Mouse (Mus musculus): ENCODE results near the gene Patj.

Patj gene

DNA sequence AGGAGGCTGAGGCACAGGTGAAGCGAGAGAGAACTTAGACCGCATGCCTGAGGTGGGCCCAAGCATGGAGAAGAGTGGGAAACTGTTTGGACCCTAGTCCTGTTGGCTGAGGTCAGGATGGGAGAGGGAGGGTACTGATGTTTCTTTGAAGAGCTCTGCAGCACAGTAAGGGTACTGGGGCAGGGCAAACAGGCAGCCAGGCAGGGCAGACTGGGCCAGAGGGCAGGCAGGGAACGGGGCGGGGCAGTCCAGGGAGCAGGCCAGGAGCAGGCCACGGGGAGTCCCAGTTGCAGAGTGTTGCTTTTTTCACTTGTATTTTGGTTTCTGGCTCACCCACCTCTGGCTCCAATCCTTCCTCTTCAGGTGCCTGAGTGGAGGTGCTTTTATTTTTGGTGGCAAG is 114.4 kb downstream of the Patj start:
- in situ Hi-C loops (cut with MboI, MseI) = no loop called here

DNA sequence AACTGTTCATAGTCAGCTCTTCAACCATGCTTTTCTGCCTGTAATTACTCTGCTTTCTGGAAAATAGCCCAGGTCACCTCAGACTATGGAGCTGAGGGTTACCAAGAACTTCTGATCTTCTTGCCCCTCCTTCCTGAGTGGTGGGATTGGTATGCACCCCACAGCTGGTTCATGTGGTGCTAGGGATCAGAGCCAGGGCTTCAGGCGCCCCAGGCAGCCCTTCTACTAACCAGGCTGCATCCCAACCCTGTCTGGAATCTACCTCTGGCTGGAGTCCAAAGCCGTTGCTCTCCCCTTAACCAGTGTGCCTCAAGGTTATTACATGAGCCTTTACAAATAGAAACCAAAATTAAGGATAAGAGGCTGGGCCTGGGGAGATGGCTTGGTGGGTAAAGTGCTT is 115.7 kb downstream of the Patj start:
- in situ Hi-C loops (cut with MboI, MseI) = no loop called here

DNA sequence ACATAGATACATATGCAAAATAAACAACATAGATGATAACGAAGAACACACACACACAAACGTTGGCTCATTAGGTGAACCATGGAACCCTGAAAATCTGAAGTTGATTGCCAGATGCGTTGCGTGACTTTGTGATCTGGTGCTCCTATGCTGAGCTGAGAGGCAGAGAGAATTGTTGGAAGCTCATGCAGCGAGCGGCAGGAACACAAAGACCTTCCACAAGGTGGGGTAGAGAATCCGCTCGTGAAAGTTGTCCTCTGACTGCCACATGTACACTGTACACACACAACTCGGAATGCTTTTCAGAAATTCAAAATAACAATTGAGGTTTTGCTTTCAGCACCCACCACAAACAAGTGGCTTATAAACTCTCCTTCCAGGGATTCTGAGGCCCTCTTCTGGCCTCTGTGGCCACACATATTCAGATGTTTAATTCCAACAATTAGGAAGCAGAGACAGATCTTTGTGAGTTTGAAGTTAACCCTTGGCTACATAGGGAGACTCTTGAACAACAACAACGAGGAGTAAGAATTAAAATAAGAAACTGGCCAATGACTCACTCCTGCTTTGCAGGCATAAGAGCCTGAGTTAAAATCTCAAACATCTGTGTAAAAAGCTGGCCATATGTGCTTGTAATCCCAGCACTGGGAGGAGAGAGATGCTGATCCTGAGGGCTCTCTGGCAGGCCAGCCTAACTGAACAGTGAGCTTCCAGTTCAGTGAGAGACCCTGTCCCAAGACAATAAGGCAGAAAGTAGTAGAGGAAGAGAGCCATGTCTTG is 116.6 kb downstream of the Patj start:
- in situ Hi-C loops (cut with MboI, MseI) = no loop called here

DNA sequence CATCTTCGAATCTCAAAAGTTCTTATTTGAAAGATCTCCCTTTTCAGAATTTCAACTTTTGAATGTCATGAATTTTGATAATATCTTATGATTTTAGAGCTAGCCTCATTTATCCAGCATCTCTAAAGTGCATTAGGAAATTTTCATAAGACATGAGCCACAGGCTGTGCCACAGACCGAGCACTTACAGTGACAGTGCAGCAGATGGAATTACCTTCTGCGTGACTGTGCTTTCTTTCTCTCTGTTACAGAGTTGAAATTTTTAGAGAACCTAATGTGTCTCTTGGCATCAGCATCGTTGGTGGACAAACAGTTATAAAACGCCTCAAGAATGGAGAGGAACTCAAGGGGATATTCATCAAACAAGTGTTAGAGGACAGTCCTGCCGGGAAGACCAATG is 124.9 kb downstream of the Patj start:
- in situ Hi-C loops (cut with MboI, MseI) = no loop called here

DNA sequence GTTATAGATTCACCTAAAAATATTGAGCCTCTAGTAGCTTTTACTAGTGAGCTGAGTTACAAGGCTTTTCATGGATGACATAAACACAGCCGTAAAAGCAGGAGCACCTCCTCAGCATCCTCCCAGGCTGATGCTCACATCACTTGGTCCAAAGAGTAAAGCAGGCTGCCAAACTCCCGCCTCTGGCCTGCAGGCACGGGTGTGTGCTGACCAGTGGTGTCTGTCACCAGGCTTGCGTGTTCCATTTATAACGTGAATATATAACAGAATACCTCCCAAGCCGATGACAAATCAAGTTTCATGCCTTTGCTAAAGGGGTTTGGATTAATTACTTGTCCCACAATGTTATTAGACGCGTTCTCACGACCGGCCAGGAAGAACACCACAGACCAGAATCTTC is 128.9 kb downstream of the Patj start:
- in situ Hi-C loops (cut with MboI, MseI) = no loop called here

DNA sequence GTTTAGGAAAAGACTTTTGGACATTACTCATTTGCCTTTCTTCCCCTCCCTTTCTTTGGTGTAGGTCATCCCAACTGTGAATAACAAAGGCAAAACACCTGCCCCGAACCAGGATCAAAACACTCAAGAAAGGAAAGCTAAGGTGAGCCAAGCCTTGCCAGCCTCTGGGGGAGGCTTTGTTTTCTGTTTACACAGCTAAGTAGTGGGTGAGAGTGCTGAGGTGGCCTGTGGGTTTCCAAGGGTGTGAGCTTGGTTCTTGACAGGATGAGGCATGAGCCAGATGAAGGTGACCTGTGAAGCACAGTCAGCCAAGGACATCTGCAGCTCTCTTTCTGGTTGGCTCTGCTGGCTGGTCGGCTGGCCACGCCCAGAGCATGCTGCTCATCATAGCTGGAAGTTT is 139.9 kb downstream of the Patj start:
- in situ Hi-C loops (cut with MboI, MseI) = no loop called here

DNA sequence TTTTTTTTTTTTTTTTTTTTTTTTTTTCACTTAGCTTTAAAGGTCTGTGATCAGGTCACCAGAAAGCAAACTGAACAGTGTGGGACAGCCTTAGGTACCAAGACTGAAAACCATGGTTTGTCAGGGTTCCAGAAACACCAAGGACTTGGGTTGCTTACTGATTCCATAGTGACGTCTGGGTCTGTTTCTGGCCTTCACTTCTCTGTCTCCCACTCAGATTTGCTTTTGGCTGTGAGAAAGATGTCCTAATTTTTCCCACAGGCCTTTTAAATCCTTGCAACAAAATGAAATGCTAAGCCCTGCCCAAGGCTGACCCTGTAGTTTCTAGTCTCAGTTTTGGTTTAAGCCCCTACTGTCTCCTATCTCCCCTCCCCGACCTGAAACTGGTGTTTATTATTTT is 146.0 kb downstream of the Patj start:
- in situ Hi-C loops (cut with MboI, MseI) = no loop called here

DNA sequence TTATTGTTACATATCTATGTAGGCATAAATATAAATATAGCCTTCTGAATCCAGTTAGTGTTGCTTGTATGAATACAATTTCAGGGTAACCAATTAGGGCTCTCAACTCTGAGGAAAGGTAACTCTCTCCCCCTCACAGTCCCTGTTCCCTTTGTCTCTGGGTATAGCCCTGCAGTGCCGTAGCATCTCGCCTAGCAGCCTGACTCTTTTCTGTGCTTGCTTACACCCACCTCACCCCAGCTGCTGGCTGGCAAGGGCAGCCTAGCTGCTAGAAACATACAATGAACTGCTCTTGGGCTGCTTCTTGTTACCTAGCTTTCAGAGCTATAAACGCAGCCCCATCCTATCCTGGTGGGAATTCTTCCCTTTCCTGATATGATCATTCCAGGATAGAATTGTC is 147.4 kb downstream of the Patj start:
- in situ Hi-C loops (cut with MboI, MseI) = no loop called here

DNA sequence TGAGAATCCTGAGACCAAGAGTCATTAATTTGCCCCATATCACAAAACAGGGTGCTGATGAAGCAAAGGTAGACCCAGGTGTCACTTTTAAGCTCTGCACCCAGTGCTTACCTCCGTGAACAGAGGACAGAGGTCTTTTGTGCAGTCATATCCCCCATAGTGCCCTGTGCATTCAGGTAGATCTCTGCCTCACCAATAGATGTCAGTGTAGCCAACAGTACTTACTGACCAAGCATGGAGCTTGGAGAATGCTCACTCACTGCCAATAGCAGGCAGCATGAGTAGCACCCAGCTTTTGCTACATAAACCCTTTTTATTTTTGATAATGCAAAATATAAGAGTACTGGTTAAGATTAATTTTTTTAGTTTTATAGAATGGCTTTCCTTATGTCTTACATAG is 149.8 kb downstream of the Patj start:
- in situ Hi-C loops (cut with MboI, MseI) = no loop called here

DNA sequence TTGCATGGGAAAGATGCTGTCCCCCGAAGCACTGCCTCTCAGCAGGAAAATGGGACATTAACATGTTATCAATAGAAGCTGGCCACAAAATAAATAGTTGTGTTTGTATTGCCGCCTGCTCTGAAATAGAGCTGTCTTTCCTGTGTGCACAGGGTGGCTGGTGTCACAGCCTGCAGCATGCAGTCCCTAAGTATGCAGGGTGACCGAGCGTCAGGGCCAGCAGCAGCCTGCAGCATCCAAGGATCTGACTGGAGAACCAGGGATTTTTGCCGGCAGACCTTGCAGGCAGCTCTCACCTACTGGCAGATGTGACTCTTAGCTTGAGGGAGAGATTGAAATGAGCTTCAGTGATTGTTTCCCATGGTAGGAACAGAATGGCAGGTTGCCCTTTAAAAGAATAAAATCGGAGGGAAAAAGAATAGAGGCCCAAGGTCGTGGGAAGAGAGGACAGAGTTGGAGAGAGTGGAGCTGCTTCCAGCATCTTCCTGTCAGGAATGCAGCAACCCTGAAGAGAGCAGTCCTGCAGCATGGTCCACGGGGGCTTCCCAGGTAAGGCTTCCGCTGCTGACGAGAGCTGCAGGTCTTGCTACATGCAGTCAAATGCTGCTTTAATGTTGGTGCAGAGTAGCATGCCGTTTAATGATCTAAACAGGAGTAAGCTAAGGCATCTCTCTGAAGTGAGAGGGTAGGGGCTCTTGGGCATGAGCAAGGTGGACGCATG is 151.0 kb downstream of the Patj start:
- in situ Hi-C loops (cut with MboI, MseI) = no loop called here

DNA sequence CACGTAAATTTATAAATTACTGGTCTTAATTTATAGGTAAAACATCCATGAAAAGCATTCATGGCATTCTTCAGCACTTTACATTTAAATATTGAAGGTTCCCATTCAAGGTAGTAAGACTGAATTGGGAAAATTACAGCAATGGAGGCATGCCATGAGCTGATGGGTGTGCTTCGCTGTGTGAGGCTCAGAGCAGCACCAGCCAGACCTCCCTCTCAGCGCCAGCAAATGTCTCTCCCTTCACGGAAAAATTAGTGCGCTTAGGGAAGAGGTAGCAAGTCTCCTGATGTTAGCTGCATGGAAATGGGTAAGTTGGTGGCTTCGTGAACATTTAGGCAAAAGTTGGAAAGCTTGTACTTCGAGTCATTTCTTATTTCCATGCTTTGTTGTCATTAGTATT is 153.9 kb downstream of the Patj start:
- in situ Hi-C loops (cut with MboI, MseI) = no loop called here

DNA sequence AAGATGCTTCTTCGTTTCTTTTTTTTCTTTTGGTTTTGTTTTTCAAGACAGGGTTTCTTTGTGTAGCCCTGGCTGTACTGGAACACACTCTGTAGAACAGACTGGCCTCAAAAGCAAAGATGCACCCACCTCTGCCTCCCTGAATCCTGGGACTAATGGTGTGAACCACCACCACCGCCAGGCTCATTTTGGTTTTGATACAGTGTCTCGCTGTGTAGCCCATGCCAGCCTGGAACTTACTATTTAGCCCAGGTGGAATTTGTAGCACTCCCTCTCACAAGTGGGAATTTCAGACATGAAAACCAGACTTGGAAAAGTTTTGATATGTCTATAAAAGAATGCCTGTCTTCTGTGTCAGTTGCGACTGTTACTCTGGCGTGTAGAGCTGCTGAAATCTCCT is 154.5 kb downstream of the Patj start:
- in situ Hi-C loops (cut with MboI, MseI) = no loop called here

DNA sequence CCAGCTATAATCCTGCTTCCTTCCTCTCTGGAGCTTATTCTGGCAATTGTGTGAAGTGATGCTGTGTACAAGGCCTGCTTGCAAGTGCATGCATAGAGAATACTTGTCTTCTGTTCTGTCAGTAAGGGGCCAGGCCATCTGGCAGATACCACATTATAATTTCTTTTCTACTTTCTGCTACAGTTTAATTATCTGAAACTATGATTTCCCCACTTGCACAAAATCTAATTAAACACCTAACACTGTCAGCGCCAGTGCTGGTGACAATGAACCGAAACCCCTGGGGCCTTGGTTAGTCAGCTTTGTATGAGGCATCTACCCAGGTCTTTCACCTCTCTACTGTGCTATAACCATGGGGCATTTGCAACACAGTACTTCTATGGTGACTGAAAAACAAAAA is 160.1 kb downstream of the Patj start:
- in situ Hi-C loops (cut with MboI, MseI) = loop anchor here (5.0 kb wide), 1 partner anchor 102 kb away; no protein-coding TSS in a partner anchor

DNA sequence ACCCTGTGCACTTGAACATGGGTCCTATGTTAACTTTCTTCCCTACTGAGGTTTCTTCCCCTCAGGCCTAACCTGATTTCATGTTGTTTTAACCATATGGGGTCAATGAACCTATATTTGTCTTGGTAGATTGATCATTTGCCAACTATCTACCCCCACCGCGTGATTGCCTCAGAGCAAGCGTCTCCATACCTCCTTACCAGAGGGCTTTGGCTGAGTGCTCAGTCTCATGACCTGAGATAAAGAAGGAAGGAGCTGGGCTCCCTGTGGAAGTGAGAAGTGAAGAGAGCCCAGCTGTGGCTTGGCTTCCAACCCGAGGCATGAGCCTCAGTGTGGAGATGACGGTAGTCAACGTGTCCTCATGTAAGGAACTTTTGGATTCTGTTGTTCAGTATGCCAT is 160.9 kb downstream of the Patj start:
- in situ Hi-C loops (cut with MboI, MseI) = loop anchor here (5.0 kb wide), 1 partner anchor 101 kb away; no protein-coding TSS in a partner anchor

DNA sequence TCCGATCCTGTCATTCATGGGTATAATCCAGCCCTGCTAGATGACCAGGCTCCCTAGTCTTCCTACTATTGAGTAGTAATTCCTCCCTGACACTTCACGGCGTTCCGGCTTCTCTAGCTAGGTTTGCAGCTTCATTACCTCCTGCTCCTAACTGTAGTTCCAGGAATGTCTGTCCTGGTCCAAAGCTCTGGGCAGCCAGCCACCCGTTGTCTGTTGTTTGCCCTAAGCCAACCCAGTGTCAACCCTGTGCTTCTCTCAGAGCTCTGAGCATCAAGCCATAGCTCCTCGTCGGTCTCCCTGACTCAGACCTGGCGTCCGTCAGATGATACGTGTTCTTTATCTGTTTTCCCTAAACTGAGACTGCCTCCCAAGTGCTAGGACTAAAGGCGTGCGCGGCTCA is 161.6 kb downstream of the Patj start:
- in situ Hi-C loops (cut with MboI, MseI) = loop anchor here (5.0 kb wide), 1 partner anchor 100 kb away; no protein-coding TSS in a partner anchor

DNA sequence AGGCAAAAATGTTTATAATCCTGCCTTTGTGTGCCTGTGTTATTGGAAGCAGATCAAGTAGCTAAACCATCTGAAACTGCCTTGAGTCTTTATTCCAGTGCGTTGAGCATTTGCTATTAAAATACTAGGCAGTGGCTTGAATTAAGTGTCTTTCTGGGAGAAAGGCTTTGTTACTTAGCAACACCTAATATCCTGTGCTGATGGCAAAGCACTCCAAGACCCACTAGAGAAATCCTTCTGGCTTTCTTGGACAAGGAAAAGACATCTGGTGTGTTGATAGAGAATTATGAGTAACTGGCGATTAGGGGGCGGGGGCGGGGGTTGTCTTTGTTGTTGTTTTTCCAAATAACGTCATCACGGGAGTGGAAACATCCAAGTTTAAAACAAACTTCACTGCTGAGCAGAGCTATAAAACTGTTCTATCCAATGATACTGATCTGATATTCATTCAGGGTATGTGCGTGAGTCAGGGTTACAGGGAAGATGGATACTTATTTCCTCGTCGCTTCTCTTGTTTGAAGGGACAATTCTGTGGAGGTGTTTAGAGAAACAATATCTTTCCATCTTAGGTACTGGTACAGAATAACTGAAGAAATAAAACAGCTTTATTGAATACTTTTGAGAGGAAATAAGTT is 164.7 kb downstream of the Patj start:
- in situ Hi-C loops (cut with MboI, MseI) = loop anchor here (5.0 kb wide), 1 partner anchor 52 kb away; no protein-coding TSS in a partner anchor

DNA sequence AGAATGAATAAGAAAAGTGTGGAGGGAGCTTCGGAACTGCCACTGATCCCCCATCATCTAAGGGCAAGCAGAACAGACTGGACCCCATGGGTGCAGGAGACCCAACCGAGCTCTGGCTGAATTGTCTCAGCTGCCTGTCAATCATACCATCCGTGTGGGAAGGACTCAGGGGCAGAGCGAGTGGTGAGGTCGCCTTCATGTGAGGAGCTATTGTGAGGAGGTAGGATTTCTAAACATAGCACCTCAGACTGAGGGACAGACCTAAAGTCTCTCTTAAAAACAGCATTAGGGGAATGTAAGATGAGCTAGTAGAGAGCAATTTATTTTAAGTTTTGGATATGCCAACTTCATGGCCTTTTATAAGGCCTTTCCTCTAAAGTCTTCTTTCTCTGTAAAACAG is 167.5 kb downstream of the Patj start:
- in situ Hi-C loops (cut with MboI, MseI) = loop anchor here (5.0 kb wide), 1 partner anchor 49 kb away; no protein-coding TSS in a partner anchor

DNA sequence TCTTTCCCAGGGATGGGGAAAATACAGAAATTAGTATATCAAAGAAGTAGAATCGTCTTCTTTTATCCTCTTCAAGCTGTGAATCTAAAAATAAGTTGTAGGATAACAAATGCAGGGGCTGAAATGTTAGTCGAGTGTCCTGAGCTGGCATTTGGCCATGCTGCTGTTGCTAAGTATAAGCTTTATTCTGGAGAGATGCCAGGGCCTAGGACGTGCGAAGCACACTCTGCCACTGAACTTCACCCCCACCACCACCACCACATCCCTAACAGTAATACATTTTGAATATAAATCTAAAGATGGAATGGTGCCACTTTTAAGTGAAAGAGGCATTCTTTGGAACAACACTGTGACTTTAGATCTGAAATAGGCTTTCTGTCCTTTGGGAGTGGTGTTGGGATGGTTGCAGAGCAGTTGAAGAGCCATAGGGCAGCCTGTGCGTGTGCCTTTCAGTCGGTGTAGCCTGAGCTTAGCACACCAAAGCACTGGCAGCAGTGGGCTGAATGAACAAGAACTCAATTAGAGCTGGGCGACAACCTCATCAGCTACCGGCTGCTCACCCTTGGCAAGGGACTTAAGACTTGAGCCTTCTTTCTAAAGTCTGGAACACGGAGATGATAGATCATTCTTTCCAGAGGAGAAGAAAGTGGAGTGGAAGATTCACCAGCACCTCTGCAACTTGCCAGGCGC is 168.1 kb downstream of the Patj start:
- in situ Hi-C loops (cut with MboI, MseI) = loop anchor here (5.0 kb wide), 1 partner anchor 49 kb away; no protein-coding TSS in a partner anchor

DNA sequence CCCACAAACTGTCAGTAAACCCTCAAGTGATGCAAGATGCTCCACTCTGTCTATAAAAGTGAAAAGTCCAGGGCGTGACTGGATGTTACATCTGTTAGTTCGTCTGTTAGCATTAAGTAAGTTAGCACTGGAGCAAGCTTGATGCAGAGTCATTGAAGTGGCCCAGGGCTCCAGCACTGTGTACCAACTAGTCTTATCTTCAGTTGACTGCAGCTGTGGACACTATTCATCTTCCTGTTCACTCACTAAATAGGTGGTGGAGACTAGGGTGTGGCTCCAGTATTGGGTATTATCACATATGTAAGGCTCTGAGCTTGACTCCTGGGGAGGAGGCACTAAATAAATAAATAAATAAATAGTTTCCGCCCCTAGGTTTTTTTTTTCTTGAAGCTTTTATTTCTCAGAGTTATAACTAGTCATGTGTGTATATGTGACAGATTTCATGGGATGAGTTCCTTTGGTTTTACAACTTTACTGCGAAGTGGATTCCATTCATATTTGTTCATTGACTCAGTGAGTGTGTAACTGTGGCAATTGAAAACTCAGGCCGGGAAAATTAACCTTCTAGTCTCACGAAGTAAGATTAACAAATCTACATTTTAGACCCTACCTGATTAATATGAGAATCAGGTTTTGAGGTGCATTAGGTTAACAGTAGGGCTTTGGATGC is 168.7 kb downstream of the Patj start:
- in situ Hi-C loops (cut with MboI, MseI) = loop anchor here (5.0 kb wide), 1 partner anchor 48 kb away; no protein-coding TSS in a partner anchor

DNA sequence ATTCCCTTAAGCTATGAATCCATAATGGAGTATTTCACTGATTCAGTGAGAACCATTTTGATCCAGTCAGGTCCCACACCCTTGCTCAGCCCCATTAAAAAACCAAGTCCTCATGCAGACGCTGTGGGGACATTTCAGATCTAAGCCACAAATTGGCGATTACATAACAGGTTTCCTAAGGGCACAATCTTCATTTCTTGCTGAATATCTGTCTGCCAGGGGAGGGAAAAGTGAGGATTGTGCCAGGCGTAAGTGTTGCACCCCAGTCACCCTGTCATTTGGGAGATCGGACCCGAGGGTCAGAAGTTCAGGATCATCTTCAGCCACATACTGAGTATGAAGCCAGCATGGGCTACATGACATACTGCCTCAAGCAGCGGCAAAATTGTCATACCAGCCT is 171.2 kb downstream of the Patj start:
- in situ Hi-C loops (cut with MboI, MseI) = no loop called here

DNA sequence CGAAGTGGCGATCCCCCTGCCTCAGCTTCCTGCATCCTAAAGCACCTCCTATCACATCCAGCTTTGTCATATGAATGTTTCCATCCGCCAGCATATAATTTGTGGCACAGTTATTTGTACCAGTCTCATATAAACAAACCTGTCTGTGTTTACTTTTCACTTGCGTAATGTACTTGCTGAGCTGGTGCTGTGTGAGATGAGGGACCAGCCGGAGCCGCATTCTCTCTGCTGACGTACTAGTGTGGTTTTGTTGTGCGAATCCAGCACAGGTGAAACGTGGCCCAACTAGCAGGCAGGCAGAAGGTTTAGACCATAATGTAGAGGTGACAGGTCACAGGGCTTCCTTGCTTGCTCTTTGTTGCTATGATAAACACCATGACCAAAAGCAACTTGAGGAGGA is 171.9 kb downstream of the Patj start:
- in situ Hi-C loops (cut with MboI, MseI) = no loop called here
